Mouse (Mus musculus) adrenal gland, postnatal 36 days (tissue): ENCODE measurements around the gene Adgrl3. TPM values are rescaled to one million over a fixed set of nuclear protein-coding genes. Genes with fewer than 3 reads are reported as not detected.

ENCODE experiments used
- DNase-seq, 2 experiments: peaks; one replicate each; pipeline ENCODE4 v3.0.0; 2021; ENCODE audit warnings: mixed read lengths in 1 of 2
- total RNA-seq, 2 experiments: library from RNA; stranded (reverse); gene quantifications; 2 replicates each; pipeline ENCODE4 v1.2.3; 2021

The Adgrl3 gene
- total RNA-seq, 2 experiments from 2014 or later = 3.9 to 4.2 TPM

DNA sequence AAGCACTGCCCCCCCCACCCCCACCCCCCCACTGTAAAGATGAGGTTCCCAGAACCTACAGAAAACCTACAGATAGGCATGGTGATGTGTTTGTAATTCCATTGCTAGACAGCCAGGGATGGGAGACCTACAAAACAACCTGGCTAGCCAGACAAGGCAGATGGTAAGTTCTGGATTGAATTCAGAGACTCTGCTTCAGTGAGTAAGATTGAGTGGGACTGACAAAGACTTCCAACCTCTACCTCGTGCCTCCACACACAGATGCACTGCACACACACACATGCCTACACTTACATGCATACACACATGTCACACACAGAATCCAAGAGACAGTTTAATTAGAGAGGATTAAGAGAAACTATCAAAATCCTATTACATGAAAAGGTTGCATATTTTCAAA, 544.4 kb downstream of the Adgrl3 start:
- DNase-seq = no peak

DNA sequence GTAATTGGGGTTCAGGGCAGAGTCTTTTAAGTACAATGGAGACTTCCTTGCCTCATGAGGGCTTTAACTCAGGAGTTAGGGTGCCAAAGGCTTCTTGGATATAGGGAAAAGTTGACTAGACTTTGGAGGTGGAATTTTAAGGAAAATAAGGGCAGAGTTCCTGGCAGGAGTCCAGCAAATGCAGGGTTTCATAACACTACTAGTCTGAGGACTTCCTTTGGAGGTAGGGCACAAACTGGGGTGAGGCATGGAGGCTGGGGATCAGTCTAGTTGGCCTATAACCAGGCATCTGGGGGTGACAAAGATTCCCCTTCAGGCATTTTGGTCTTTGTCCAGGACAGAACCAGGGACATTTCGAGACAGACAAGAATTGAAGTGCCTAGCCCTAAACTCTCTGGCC, 546.6 kb downstream of the Adgrl3 start:
- peak in 1 of 2 experiments; percentile 35 for DNase-seq

- peak in 1 of 2 experiments; percentile 25 for DNase-seq
Measured at GRCm38 (mm10) chr5:81568743-81569142, 548.8 kb downstream of the Adgrl3 start.

- DNase-seq = peak in 1 of 2 experiments; percentile 20
Measured at GRCm38 (mm10) chr5:81582886-81583285, 562.9 kb downstream of the Adgrl3 start.

DNA sequence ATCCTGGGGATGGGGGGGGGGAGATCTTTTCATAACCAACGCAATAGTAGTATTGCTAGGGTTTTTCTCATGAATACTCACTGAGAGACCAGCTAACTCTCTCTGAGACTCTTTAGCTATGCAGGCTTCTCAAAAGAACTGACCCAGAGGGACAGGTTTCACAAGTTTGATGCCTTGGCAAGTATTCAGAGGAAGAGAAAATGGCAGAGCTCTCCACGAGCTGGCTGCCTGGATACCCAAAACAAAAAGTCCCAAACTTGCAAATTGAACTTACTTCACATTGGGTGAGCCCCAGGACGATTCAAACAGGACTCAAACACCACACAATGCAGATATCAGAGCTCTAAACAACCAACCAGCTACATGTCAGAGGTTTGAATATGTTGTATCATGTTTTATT, 563.5 kb downstream of the Adgrl3 start:
- DNase-seq = peak in 1 of 2 experiments; percentile 10

DNA sequence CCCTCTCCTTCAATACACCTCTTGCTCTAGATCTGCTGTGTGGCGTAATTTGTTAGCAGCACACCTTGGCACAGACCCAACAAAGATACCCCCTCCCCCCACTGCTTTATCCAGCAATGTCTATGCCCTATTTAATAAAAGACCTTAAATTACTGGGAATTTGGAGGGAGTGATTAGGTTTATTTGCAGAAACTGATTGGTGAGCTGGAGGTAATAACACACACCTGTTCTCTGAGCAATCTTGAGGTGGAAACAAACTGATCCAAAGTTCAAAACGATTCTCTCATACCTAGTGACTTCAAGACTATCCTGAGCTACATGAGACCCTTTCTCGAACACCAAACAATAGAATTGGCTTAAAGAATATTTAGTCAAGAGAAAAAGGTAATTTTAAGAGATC, 565.0 kb downstream of the Adgrl3 start:
- no peak for DNase-seq

DNA sequence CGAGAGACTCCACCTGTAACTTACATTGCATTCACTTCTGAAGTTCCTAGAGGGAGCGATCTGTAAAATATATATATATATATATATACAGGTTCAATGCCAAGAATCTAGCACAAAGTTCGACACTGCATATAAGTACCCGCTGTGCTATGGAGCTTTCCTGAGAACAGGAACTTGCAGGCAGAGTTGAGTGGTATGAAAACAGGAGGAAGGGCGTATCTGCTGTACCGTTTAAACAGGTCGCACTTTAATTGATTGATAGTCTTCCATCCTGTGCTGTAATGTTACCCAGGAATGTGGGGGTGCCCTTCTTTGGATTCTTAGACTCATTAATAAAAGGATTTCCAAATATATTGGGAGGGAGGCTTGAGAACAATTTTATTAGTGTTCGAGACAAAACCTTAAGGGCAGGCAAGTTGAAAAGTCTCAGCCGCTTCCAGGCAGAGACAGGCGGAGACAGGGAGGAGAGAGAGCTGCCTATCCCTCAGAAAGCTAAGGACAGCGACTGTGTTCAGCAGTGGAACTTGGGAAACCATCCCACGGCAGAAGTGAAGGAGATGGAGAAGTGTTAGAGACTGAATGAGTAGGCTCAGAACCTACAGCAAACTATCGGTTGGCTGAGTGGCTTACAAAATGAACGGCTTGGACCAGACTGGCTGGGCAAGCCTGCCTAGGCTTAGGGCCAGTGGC, 570.2 kb downstream of the Adgrl3 start:
- DNase-seq = no peak

DNA sequence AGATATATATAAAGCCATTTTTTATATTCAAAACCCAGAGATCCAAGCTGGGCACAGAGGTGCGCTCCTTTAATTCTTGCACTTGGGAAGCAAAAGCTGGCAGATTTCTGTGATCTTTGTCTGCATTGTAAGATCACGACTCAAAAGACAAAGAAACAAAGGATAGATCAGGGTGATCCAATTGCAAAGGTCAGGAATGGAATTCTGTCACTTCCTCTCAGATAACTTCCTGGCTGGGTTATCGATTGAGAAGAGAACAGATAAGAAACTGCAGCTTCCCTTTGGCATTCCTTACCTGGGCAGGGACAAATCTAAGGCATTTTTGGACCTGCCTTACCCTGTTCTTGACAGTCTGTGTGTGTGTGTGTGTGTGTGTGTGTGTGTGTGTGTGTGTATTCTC, 571.5 kb downstream of the Adgrl3 start:
- no peak for DNase-seq

DNA sequence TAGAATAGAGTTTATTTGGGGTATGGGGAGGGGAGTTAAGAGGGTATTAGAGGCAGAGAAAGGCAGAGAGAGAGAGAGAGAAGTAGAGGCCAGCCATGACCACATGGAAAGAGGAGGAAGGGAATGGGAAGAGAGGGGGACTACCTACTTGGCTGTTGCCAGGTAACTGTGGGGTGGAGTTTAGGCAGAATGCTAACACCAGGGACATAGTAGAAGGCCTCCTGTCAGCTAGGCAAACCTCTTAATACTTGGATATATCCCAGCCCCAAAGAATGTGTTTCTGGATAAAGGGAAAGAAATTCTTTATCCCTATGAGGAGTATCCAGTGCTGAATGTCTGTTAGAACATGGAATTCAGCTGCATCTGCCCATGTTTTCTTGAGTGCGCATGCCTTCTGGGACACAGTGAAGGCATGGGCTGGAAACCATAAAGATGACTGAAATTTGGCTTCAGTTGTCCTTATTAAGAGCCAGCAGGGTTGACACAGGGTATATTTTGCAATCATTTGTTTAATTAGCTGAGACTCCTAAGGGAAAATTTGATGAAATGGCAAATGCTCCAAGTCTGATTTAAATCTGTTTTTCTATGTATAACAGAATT, 573.6 kb downstream of the Adgrl3 start:
- no peak for DNase-seq

- no peak for DNase-seq
Measured at GRCm38 (mm10) chr5:81598041-81598440, 578.1 kb downstream of the Adgrl3 start.

- DNase-seq = no peak
Measured at GRCm38 (mm10) chr5:81602889-81603288, 583.0 kb downstream of the Adgrl3 start.

DNA sequence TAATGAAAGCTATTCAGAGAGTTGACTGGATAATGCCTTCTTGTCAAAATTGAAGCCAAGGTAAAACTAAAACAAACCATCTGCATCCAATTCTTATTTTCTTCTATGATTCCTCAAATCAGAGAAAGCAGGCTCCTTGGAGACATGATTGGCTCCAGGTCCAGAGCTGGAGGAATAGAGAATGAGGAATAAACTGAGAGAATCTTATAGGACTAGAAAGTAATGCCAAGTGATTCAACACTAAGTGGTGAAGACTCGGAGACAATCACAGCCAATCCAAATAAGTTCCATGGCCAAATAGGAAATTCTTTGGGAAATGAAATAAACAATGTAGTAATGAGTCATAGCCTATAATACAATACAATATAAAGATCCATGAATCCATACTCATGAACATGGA, 585.7 kb downstream of the Adgrl3 start:
- no peak for DNase-seq

DNA sequence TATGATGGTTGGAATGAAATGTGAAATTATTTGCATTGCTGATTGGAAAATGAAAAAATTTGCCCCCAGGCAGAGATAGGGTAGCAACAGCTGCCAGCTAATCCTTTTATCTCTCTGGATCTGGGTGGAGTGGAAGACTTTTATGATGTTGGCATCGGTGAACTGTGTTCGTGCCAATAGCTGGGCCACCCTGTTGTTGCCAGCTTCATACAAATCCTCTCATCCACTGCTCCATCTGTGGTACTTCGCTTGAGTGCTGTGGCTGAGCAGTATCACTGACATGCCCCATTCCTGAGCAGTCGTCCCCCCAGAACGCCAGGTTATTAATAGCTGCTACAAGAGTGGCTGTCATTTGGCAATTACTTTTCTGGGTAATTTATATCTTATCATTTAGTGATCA, 590.3 kb downstream of the Adgrl3 start:
- DNase-seq = peak in 1 of 2 experiments; percentile 3

DNA sequence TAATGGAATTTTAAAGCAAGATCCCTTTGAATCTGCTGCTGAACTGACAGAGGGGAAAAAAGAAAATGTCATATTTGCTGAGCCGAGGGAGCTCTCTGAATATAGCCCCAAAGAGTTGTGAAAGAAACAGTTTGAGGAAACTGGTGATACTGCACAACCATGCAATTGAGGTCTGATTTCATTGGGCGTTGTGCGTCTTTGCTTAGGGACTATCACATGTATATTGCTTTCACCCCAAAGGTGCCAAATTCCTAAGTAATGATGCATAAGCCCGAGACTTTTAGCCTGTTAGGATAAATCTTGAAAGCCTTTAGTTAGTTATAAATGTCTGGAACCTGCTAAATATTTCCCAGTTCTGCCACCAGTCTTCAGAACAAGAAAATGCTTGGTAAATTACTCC, 594.7 kb downstream of the Adgrl3 start:
- DNase-seq = no peak

GRCm38 (mm10) chr5:81621106-81621505, 601.2 kb downstream of the Adgrl3 start:
- DNase-seq = no peak

- DNase-seq = no peak
Measured at GRCm38 (mm10) chr5:81621715-81622114, 601.8 kb downstream of the Adgrl3 start.

GRCm38 (mm10) chr5:81623846-81624245, 603.9 kb downstream of the Adgrl3 start:
- no peak for DNase-seq

DNA sequence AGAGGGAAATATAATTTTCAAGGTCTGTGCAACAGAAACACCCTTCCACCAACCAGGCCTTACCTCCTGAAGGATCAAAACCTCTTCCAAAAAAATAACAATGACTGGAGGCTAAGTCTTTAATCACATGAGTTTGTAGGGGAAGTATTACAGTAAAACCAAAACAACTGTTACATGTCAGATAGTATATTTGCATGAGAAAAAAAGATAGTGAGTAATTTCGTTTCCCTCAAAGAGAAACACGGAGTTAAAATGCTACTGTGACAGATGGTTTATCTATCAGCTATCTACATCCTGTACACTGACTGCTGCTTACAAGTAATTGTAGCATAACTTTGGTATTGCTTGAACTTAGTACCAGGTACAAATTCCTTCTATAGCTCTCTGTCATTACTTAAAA, 616.2 kb downstream of the Adgrl3 start:
- no peak for DNase-seq

DNA sequence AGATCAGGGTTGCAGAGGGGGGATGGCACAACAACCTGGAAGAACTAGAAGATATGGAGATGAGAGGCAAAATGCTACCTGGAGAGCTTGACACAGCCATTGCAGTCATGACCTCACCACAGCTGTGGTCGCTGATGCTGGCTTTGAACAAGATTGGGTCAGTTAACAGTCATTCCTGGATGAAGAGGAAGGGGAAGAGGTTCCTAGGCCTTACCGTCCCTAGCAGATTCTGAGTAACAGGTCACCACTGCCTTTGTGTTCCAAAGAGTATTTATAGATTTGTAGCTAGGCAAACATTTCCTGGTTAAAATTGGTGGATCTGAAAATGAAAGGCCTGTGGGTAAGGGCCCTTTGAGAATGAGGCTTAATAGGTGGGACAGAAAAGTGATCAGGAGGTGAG, 618.5 kb downstream of the Adgrl3 start:
- no peak for DNase-seq

DNA sequence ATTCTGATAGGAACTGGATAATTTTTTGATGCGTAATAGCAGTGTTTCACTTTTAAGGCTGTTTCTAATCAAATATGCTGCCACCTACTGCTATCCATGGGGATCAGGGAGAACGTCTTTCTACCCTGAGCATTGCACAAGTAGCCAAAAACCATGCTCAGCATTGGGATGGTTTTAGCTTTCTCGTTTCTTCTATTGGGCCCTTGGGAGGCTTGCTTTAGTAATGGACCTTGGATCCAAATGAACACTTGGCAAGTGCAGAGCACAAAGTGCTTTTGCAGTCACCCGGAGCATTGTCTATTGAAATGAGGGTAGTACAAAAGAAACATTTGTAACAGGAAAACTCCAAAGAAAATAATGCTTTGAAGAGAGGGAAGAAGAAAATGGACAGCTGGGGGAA, 620.2 kb downstream of the Adgrl3 start:
- peak in 1 of 2 experiments; percentile 12 for DNase-seq

GRCm38 (mm10) chr5:81645557-81645956, 625.6 kb downstream of the Adgrl3 start:
- DNase-seq = no peak

DNA sequence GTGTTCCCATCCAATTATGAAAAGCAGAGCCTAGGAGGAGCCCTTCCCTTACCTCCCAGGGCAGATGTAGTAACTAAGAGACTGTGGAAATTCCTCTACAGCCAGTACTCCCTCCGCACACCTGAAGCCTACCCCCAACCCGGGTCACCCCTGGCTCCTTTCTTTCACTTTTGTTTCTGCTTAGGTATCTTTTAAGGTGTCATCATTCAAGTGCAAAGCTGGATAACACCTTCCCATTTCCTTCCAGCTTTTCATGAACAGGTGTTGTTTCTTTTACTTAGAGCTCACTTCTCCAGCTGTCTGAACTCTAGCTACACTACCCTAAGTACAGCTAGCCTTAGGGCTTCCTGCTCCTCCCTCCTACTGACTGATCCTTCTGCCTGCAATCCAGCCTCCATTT, 634.0 kb downstream of the Adgrl3 start:
- no peak for DNase-seq

GRCm38 (mm10) chr5:81661611-81662390, 641.9 kb downstream of the Adgrl3 start:
- DNase-seq = no peak
